Mouse (Mus musculus) small intestine, adult 2 months (tissue): ENCODE data around the gene Gm6370.

Experiments
- CTCF ChIP-seq: fragments of 200-500 bp; IDR thresholded peaks from 2 replicates; pipeline ENCODE4 v1.5.1; 2012; ENCODE audit warnings: low read depth, mild to moderate bottlenecking, control low read depth, inconsistent platforms, low read length, moderate library complexity, mixed read lengths; ENCODE audit not compliant: insufficient replicate concordance, insufficient read length; ENCODE audit errors: extremely low read depth
- POLR2A ChIP-seq: fragments of 200-500 bp; IDR thresholded peaks from 2 replicates; pipeline ENCODE4 v1.6.1; 2012; ENCODE audit warnings: low read depth, mild to moderate bottlenecking, control low read depth, inconsistent platforms, low read length, moderate library complexity

DNA sequence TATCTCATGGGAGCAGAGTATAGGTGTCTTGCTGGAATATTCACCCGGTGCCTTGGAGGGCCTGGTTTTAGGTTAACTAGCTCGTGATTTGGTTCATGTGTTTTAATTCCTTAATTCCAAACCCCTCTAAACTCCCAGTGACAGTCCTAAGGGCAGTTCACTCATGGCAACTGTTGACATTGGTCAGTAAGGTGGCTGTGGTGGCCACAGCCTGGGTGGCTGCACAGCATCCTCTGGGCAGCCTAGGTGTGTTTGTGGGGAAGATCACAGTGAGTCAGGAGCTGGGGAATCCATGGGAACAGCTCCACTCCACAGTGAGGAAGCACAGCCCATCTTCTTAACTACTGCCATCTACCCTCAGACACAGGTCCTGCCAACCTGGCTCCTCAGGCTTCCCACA lies 44.5 kb upstream of the Gm6370 start:
- no peak for TF ChIP-seq CTCF
- no peak for TF ChIP-seq POLR2A
